Mouse (Mus musculus) C2C12 (cell line): ENCODE results near the gene Krt10.

ENCODE experiments used
- CTCF ChIP-seq: IDR thresholded peaks from one replicate; pipeline ENCODE4 v1.5.1; 2011; ENCODE audit not compliant: control insufficient read depth, insufficient read depth, insufficient read length
- MYOD1 ChIP-seq: IDR thresholded peaks from one replicate; pipeline ENCODE4 v1.6.1; 2011; ENCODE audit warnings: low read depth; ENCODE audit not compliant: control insufficient read depth, insufficient read length
- MYOG ChIP-seq: IDR thresholded peaks from one replicate; pipeline ENCODE4 v1.6.1; 2011; ENCODE audit not compliant: control insufficient read depth, insufficient read length; ENCODE audit errors: extremely low read depth

- no peak for TF ChIP-seq CTCF
- TF ChIP-seq MYOG = no peak
- TF ChIP-seq MYOD1 = no peak
Observed at GRCm38 (mm10) chr11:99416902-99417301, 27.7 kb upstream of the Krt10 start.
